Mouse (Mus musculus): ENCODE measurements around the gene Pgc. TPM values are rescaled to one million over a fixed set of nuclear protein-coding genes. Genes with fewer than 3 reads are reported as not detected.

The Pgc gene
- polyA plus RNA-seq (2012; ENCODE audit: low replicate concordance): not detected in 2 replicates

DNA sequence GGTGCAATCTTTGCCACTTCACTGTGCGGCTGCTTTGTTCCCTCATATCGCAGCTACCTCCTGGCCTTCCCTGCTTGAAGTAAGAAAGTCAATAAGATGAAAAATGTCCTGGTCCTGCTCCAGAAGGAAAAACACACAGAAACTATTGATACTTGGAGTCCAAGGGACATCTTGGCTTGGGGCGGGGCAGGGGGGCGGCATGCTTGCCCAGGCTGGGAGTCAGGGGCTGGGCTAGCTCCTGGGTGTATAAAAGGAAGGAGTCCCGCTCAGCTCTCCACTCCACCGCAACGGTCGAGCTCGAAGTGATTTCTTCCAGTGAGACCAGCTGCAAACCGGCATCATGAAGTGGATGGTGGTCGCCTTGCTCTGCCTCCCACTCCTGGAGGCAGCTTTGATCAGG is at the start of gene Pgc:
Pgc (plus strand) TSS at position 277 of the 400 bp plus-strand sequence.

DNA sequence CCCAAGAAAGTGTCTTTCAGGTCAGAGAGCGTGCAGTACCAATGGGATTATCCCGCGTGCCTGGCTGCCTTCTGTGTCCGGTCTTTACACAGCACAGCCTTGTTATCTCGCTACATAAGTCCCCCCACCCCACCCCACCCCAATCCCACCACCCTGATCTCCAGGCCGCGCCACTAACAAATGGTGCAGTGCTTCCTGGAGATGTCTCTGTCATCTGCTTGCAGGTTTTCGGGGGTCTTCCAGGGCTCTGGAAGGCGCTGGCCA is 38.4 kb upstream of the Pgc start, which contains the start of gene Tomm6:
Tomm6 (minus strand) TSS at position 43 of the 264 bp plus-strand sequence.

DNA sequence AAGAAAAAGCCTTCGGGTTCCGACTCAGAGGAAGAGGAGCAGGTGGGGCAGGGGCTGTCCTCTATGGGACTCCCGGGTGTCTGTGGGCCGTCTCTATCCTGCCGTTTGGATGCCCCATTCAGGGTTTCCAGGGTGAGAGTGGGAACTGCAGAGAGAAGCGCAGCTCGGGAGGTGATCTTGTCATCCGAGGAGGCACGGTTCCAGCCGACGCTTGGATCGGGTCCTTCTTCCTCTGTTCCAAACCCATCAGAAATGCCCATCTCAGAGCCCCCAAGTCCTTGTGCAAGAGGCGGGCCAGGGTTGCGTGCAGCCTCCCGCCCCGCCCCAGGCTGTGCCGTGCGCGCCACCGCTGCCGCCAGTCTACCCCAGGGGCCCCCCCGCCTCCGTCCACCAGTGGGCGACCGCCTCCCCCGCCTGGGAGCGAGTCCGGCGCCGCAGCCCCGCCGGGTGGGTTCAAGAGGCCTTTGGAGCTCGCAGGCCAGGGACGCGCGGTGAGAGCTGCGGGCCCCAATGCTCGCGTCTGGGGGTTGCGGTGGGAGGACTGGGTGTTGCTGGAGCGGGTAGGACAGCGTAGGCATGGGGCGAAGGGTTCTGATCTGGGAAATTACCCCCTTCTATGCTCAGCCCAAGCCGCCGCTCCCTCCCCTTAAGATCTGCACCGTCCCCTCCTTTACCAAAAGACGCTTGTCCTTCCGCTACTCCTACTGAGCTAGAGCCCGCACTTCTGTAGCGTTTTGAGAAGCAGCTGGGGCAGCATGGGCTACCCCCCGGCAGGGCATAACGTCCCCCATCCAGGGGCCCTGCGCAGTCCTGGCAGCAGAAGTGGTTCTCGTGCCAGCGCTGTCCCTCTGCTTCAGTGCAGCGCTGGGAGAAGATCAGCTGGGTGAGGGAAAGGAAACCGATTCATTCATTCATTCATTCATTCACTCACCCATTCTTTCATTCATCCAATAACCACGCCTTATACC is 37.8 kb upstream of the Pgc start, which contains the start of gene Frs3:
Frs3 (plus strand) TSS at position 423 of the 968 bp plus-strand sequence.

DNA sequence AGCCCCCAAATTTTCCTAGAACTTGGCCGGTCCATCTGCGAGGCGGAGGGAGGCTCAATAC is 32.4 kb upstream of the Pgc start, which contains the start of gene Gm21981:
Gm21981 (minus strand) TSS at position 14 of the 61 bp plus-strand sequence.

DNA sequence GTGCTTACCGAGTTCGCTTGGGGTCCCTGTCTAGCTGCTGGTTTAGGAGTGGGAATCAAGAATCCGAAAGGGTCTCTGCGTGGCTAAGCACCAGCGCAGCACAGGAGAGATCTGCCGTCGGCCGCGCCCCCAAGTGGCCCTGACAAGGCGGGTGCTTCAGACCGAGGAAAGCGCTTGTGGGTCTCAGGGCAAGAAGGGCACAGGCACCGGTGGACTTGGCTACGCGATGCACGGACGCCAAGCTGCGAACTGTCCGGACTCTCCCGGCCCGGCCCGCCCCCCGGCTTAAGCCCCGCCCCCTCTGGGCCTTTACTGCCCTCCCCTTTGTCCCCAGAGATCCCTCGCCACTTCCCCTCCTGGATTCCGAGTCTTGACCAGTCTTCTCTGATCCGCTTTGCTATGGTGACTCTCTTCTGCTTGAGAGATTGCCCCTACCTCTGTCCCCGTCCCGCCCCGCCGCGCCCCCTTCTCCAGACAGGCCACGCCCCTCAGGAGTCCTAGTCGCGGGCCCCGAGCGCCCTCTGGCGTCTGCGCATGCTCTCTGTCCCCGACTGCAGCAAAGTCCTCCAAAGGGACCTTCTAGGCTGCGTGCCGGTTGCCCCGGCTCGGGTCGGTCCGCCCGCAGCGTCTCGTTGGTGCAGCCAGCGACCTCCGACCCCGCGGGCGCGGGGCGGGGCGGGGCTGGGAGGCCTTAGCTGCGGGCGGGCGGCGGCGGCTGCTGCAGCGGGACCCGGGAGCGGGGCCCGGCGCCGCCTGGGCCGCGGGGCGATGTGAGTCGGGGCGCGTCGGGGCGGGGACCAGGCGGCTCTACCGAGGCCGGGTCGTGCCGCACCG is 31.9 kb upstream of the Pgc start, which contains the start of gene Prickle4:
Prickle4 (minus strand) TSS at position 234 of the 834 bp plus-strand sequence.

DNA sequence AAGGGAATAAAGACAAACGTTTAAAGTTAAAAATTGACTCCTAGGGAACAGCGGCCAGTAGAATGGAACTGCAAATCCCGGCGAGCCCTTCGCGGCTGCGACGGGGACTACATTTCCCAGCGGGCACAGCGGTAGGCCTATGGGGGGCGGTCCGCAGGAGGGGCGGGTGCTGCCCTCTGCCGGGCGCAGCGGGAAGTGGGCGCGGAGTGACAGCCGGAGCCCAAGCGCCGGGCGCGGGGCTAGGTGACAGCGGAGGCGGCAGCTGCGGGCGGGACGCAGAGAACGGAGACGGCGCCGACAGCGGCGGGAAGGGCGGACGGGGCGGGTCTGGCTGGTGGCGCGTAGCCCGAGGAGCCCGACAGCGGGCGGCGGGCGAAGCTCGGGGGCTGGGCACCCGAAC is 10.2 kb downstream of the Pgc start, which contains the start of gene Tfeb:
Tfeb (plus strand) TSS at position 175 of the 400 bp plus-strand sequence.

Other genes starting within 250 kb of the Pgc start
- gene Taf8, start 224.6 kb upstream of the Pgc start, polyA plus RNA-seq (2012; ENCODE audit: low replicate concordance): 26.4 and 30.9 TPM in 2 replicates
- 251 and 354 TPM in 2 replicates for gene Ccnd3, start 221.8 kb upstream of the Pgc start, polyA plus RNA-seq (2012; ENCODE audit: low replicate concordance)
- 13.5 and 15.7 TPM in 2 replicates for gene Bysl, start 115.3 kb upstream of the Pgc start, polyA plus RNA-seq (2012; ENCODE audit: low replicate concordance)
- gene Med20, start 115.3 kb upstream of the Pgc start, polyA plus RNA-seq (2012; ENCODE audit: low replicate concordance): 0.89 and 6.7 TPM in 2 replicates
- gene Gm20517, start 115.3 kb upstream of the Pgc start, polyA plus RNA-seq (2012; ENCODE audit: low replicate concordance): 0.72 and 2.5 TPM in 2 replicates
- 8.0 and 8.3 TPM in 2 replicates for gene Usp49, start 96.2 kb upstream of the Pgc start, polyA plus RNA-seq (2012; ENCODE audit: low replicate concordance)
- gene Tomm6, start 38.5 kb upstream of the Pgc start, polyA plus RNA-seq (2012; ENCODE audit: low replicate concordance): 71.7 and 103 TPM in 2 replicates
- 4.3 and 9.7 TPM in 2 replicates for gene Frs3, start 37.8 kb upstream of the Pgc start, polyA plus RNA-seq (2012; ENCODE audit: low replicate concordance)
- gene Gm21981, start 32.4 kb upstream of the Pgc start, polyA plus RNA-seq (2012; ENCODE audit: low replicate concordance): 0.16 and 0.18 TPM in 2 replicates
- 0.43 and 1.3 TPM in 2 replicates for gene Prickle4, start 32.1 kb upstream of the Pgc start, polyA plus RNA-seq (2012; ENCODE audit: low replicate concordance)
- 234 and 426 TPM in 2 replicates for gene Tfeb, start 10.2 kb downstream of the Pgc start, polyA plus RNA-seq (2012; ENCODE audit: low replicate concordance)
- gene Mdfi, start 107.8 kb downstream of the Pgc start, polyA plus RNA-seq (2012; ENCODE audit: low replicate concordance): 0.55 and 0.58 TPM in 2 replicates
- gene Foxp4, start 197.8 kb downstream of the Pgc start, polyA plus RNA-seq (2012; ENCODE audit: low replicate concordance): 166 and 417 TPM in 2 replicates

All from hematopoietic multipotent progenitor cell, adult 10-12 weeks (in vitro differentiated cells).